Mouse (Mus musculus) kidney, postnatal 0 days (tissue): ENCODE results near the gene Lyzl4. TPM values are rescaled to one million over a fixed set of nuclear protein-coding genes. Genes with fewer than 3 reads are reported as not detected.

Experiments used
- ATAC-seq: fragments of 200-750 bp; cut with Nextera tagmentation; replicated peaks from 2 replicates; pipeline ENCODE4 v1.8.0; 2017; ENCODE audit warnings: low read depth, moderate number of reproducible peaks, moderate TSS enrichment, moderate library complexity; ENCODE audit not compliant: low FRiP score
- DNase-seq: peaks from one replicate; pipeline ENCODE4 v3.0.0-alpha.2; 2016; ENCODE audit warnings: low spot score
- H3K27ac ChIP-seq: fragments of 300-500 bp; sonication (generic); 2 replicates; pipeline ENCODE4 v1.5.1; 2014; ENCODE audit warnings: mild to moderate bottlenecking
- H3K27me3 ChIP-seq: fragments of 300-500 bp; sonication (generic); 2 replicates; pipeline ENCODE4 v1.6.1; 2014; ENCODE audit warnings: low read length, mixed read lengths; ENCODE audit not compliant: insufficient read depth
- H3K36me3 ChIP-seq: fragments of 300-500 bp; sonication (generic); 2 replicates; pipeline ENCODE4 v1.6.1; 2014; ENCODE audit warnings: low read length, mixed read lengths; ENCODE audit not compliant: insufficient read depth
- H3K4me1 ChIP-seq: fragments of 300-500 bp; sonication (generic); replicated peaks from 2 replicates; pipeline ENCODE4 v1.6.1; 2014; ENCODE audit warnings: antibody characterized with exemption, low read length, mixed read lengths; ENCODE audit not compliant: insufficient read depth
- H3K4me2 ChIP-seq: fragments of 300-500 bp; sonication (generic); 2 replicates; pipeline ENCODE4 v1.6.1; 2014; ENCODE audit warnings: mild to moderate bottlenecking, low read length, moderate library complexity, mixed read lengths
- H3K4me3 ChIP-seq: fragments of 300-500 bp; sonication (generic); replicated peaks from 2 replicates; pipeline ENCODE4 v1.5.1; 2014; ENCODE audit warnings: low read depth, low read length
- H3K9ac ChIP-seq: fragments of 300-500 bp; sonication (generic); 2 replicates; pipeline ENCODE4 v1.6.1; 2014; ENCODE audit warnings: low read depth, low read length
- H3K9me3 ChIP-seq: fragments of 300-500 bp; sonication (generic); replicated peaks from 2 replicates; pipeline ENCODE4 v1.6.1; 2016; ENCODE audit warnings: low read length, inconsistent platforms, mixed read lengths
- CTCF ChIP-seq: IDR thresholded peaks from 2 replicates; pipeline ENCODE4 v1.5.1; 2016; ENCODE audit warnings: antibody characterized with exemption, low read depth, mild to moderate bottlenecking, moderate library complexity
- WGBS: fragments of 180-500 bp; shearing (Covaris S2); extraction: QIAGEN DNeasy Blood & Tissue Kit; methylation state at CpG from one replicate; pipeline ENCODE4 v1.1.7; 2014; 5-methylcytosine and 5-hydroxymethylcytosine counted together
- polyA plus RNA-seq: library from polyadenylated mRNA; unstranded; fragments of >200 nt; fragmentation: Nextera tagmentation; extraction: Ambion mirVana; gene quantifications from 2 replicates; pipeline ENCODE4 v1.2.1, GENCODE M21; 2015

The Lyzl4 gene
- polyA plus RNA-seq, 1 experiment from 2014 or later: not detected

DNA sequence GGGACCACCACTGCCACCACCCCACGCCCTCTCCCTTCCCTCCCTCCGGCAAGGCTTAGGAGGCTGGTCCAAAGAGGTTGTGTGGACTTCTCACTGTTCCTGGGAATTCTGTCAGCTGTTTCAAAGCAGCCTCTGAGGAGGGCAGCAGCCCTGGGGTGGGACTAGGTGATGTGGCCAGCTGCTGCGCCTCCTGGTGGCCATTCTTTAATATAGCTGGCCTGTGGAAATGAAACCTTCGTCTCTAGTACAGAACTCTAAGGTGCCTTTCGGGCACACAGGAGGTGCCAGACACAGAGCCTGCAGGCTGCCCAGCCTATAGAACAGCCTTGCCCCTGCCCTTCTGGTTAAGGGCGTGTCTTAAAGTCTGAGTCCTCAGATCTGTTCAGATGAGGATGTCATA is 37.7 kb upstream of the Lyzl4 start:
- peak; percentile 86 for TF ChIP-seq CTCF
- Histone ChIP-seq H3K4me3 (no peak overlapping the region), H3K27me3 (no peaks in the 10 kb centered on the region), H3K36me3 (peaks cover 3% of the 10 kb centered on the region; the same call in 1 of the 2 replicates), H3K4me1 (no peaks in the 10 kb centered on the region), H3K9me3 (no peaks in the 10 kb centered on the region), H3K27ac (no peak overlapping the region), H3K4me2 (no peak overlapping the region), H3K9ac (no peak overlapping the region)
- WGBS: 28% methylated on average over 6 of the region's 6 CpGs
- ATAC-seq (peak; percentile 65), DNase-seq (peak; percentile 87)

DNA sequence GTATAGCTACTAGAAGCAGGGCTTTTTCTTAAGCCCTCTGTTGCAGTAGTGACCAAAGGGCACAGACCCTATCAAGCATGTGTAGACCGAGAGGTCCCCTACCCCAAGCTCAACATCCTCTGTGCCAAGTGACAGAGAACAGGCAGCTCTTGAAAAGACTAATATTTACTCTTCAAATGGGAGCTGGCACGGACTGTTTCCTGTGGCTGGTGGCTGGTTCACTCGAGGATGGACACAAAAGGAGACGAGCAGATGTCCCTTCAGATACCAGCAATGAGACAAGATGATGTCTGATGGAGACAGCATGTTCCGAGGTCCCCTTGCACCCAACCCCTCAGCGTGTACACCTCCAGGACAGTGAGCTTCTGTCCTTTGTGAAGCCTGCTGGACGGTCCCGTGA is 35.6 kb upstream of the Lyzl4 start:
- no peaks in the 10 kb centered on the region for H3K36me3 ChIP-seq
- no peaks in the 10 kb centered on the region for H3K4me1 ChIP-seq
- H3K4me3 ChIP-seq: no peak overlapping the region
- WGBS: 64% methylated on average over 8 of the region's 8 CpGs
- no peaks in the 10 kb centered on the region for H3K9me3 ChIP-seq
- no peak for TF ChIP-seq CTCF
- no peak for ATAC-seq
- H3K27me3 ChIP-seq: no peaks in the 10 kb centered on the region
- no peak overlapping the region for H3K27ac ChIP-seq
- DNase-seq: no peak
- H3K9ac ChIP-seq: no peak overlapping the region
- H3K4me2 ChIP-seq: no peak overlapping the region

DNA sequence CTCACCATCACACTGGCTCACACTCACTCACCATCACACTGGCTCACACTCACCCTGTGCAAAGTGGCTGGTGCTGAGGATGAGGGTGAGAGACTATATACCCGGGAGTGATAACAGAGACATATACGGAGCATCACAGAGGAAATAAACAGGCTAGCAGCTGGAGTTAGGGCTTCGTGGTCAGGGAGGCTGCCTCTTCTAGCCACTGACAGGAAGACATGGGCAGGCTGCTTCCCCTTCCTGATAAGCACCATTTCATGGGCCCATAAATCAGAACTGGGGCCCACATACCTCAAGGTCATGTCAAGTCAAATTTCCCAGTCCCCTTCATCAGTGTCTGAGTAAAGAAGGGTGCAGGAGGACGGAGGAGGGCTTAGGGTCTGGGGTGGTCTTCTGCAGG is 35.2 kb upstream of the Lyzl4 start:
- Histone ChIP-seq H3K27ac (no peak overlapping the region), H3K9ac (no peak overlapping the region), H3K4me1 (no peaks in the 10 kb centered on the region; the same call in 1 of the 2 replicates), H3K27me3 (no peaks in the 10 kb centered on the region), H3K4me2 (no peak overlapping the region), H3K4me3 (no peak overlapping the region), H3K36me3 (no peaks in the 10 kb centered on the region), H3K9me3 (no peaks in the 10 kb centered on the region)
- TF ChIP-seq CTCF: no peak
- 38% methylated on average over 4 of the region's 4 CpGs for WGBS
- ATAC-seq (no peak), DNase-seq (peak; percentile 23)

DNA sequence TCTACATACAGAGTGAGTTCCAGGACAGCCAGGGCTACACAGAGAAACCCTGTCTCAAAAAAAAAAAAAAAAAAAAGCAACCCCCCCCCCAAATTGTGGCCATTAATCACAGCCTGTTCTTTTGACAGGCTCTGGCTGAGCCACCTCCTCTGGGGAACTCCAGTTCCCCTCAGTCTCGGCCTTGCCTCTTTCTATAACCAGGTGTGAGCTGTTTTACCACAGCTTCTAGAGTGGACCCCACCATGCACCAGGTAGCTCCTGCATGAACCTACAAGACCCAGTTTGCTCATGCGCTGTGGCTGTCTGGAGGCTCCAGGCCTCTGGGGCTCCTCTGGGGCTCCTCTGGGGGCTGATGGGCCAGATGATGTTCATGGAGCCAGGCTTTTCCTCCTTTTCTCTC is 33.7 kb upstream of the Lyzl4 start:
- WGBS: 83% methylated on average over 2 of the region's 2 CpGs
- no peak for TF ChIP-seq CTCF
- no peaks in the 10 kb centered on the region for H3K9me3 ChIP-seq
- no peak for DNase-seq
- H3K27me3 ChIP-seq: no peaks in the 10 kb centered on the region; the same call in 1 of the 2 replicates
- no peaks in the 10 kb centered on the region for H3K36me3 ChIP-seq
- H3K9ac ChIP-seq: no peak overlapping the region
- H3K4me2 ChIP-seq: no peak overlapping the region
- H3K27ac ChIP-seq: no peak overlapping the region
- H3K4me1 ChIP-seq: no peaks in the 10 kb centered on the region; the same call in 1 of the 2 replicates
- no peak overlapping the region for H3K4me3 ChIP-seq
- no peak for ATAC-seq

DNA sequence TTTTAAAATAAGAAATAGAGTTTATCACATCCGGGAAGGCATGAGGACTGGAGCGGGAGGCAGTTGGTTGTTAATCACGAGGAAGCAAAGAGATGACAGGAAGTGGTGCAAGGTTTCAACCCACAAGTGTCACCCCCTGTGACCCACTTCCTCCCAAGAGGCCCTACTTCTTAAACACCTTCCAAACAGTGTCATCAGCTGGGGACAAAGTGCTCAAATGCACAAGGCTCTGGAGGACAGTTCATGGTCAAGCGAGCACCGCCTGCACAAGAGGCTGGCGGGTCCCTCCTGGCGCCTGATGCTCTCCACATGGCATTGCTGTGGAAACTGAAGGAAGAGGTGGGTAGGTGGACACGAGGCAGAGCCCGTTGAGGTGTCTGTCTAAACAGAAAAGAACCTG is 33.1 kb upstream of the Lyzl4 start:
- H3K9me3 ChIP-seq: no peaks in the 10 kb centered on the region
- DNase-seq (no peak), ATAC-seq (no peak)
- no peak for TF ChIP-seq CTCF
- H3K4me1 ChIP-seq: no peaks in the 10 kb centered on the region; the same call in none of the 2 replicates
- H3K9ac ChIP-seq: no peak overlapping the region
- H3K4me2 ChIP-seq: no peak overlapping the region
- H3K27me3 ChIP-seq: no peaks in the 10 kb centered on the region; the same call in 1 of the 2 replicates
- no peak overlapping the region for H3K27ac ChIP-seq
- H3K36me3 ChIP-seq: no peaks in the 10 kb centered on the region
- 57% methylated on average over 9 of the region's 9 CpGs for WGBS
- H3K4me3 ChIP-seq: no peak overlapping the region

- 76% methylated on average over 5 of the region's 5 CpGs for WGBS
- no peaks in the 10 kb centered on the region for H3K9me3 ChIP-seq
- no peak overlapping the region for H3K4me2 ChIP-seq
- no peak overlapping the region for H3K27ac ChIP-seq
- DNase-seq: no peak
- peaks cover 5% of the 10 kb centered on the region for H3K4me1 ChIP-seq
- peaks cover 5% of the 10 kb centered on the region for H3K27me3 ChIP-seq
- ATAC-seq: no peak
- H3K4me3 ChIP-seq: no peak overlapping the region
- no peaks in the 10 kb centered on the region for H3K36me3 ChIP-seq
- no peak overlapping the region for H3K9ac ChIP-seq
- TF ChIP-seq CTCF: no peak
These were observed 31.8 kb upstream of the Lyzl4 start for GRCm38 (mm10) chr9:121673716-121674115.

DNA sequence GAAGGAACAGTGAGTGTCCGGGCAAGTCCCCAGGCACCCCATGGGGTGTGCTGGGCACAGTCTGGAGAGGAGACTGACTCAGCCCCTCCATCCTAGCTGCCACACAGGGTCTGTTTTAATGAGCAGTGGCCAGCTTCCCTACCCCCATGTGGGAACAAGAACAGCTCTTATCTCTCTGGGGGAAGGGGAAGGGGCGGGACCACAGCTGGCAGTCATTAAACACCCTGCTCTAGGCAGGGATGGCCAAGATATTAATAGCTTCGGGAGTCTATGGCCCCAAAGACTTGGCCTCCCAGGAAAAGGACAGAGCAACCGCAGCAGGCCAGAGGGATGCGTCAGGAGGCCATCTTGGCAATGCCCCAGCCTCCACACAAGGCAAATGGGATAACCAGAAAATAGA is 30.4 kb upstream of the Lyzl4 start:
- H3K4me3 ChIP-seq: no peak overlapping the region
- H3K27ac ChIP-seq: no peak overlapping the region
- WGBS: 51% methylated on average over 5 of the region's 5 CpGs
- no peak overlapping the region for H3K9ac ChIP-seq
- no peak for TF ChIP-seq CTCF
- ATAC-seq (no peak), DNase-seq (no peak)
- no peaks in the 10 kb centered on the region for H3K9me3 ChIP-seq
- no peaks in the 10 kb centered on the region for H3K36me3 ChIP-seq
- H3K4me2 ChIP-seq: no peak overlapping the region
- H3K27me3 ChIP-seq: peaks cover 13% of the 10 kb centered on the region
- H3K4me1 ChIP-seq: peaks cover 5% of the 10 kb centered on the region
